Mouse (Mus musculus) heart, embryonic 15.5 days (tissue): ENCODE measurements around the gene Bik. TPM values are rescaled to one million over a fixed set of nuclear protein-coding genes. Genes with fewer than 3 reads are reported as not detected.
A peak's percentile ranks its signal among the peaks of the same experiment; 100 is the strongest.

Experiments
- ATAC-seq: fragments of 200-750 bp; cut with Nextera tagmentation; replicated peaks from 2 replicates; pipeline ENCODE4 v1.8.0; 2017; ENCODE audit warnings: low read depth, moderate TSS enrichment; ENCODE audit not compliant: insufficient number of reproducible peaks, insufficient read depth, low FRiP score
- H3K27ac ChIP-seq: fragments of 300-500 bp; sonication (generic); 2 replicates; pipeline ENCODE4 v1.5.1; 2015; ENCODE audit warnings: mild to moderate bottlenecking, inconsistent platforms
- H3K27me3 ChIP-seq: fragments of 300-500 bp; sonication (generic); 2 replicates; pipeline ENCODE4 v1.6.1; 2015; ENCODE audit warnings: inconsistent platforms
- H3K36me3 ChIP-seq: fragments of 300-500 bp; sonication (generic); 2 replicates; pipeline ENCODE4 v1.6.1; 2015; ENCODE audit warnings: mild to moderate bottlenecking, inconsistent platforms
- H3K4me1 ChIP-seq: fragments of 300-500 bp; sonication (generic); replicated peaks from 2 replicates; pipeline ENCODE4 v1.6.1; 2015; ENCODE audit warnings: inconsistent platforms
- H3K4me2 ChIP-seq: fragments of 300-500 bp; sonication (generic); 2 replicates; pipeline ENCODE4 v1.6.1; 2015; ENCODE audit warnings: inconsistent platforms, mild to moderate bottlenecking, moderate library complexity
- H3K4me3 ChIP-seq: fragments of 300-500 bp; sonication (generic); 2 replicates; pipeline ENCODE4 v1.5.1; 2015; ENCODE audit warnings: mild to moderate bottlenecking, inconsistent platforms
- H3K9ac ChIP-seq: fragments of 300-500 bp; sonication (generic); 2 replicates; pipeline ENCODE4 v1.6.1; 2015; ENCODE audit warnings: mild to moderate bottlenecking, inconsistent platforms
- H3K9me3 ChIP-seq: fragments of 300-500 bp; sonication (generic); replicated peaks from 2 replicates; pipeline ENCODE4 v1.6.1; 2016; ENCODE audit warnings: inconsistent platforms
- WGBS: fragments of 180-500 bp; shearing (Covaris S2); methylation state at CpG from one replicate; pipeline ENCODE4 v1.1.7; 2015; ENCODE audit warnings: mixed read lengths; 5-methylcytosine and 5-hydroxymethylcytosine counted together
- polyA plus RNA-seq: library from polyadenylated mRNA; unstranded; fragments of >200 nt; fragmentation: Nextera tagmentation; extraction: Ambion mirVana; gene quantifications from 2 replicates; pipeline ENCODE4 v1.2.1, GENCODE M21; 2015

Bik gene
- polyA plus RNA-seq, 1 experiment from 2014 or later = 24.5 TPM

DNA sequence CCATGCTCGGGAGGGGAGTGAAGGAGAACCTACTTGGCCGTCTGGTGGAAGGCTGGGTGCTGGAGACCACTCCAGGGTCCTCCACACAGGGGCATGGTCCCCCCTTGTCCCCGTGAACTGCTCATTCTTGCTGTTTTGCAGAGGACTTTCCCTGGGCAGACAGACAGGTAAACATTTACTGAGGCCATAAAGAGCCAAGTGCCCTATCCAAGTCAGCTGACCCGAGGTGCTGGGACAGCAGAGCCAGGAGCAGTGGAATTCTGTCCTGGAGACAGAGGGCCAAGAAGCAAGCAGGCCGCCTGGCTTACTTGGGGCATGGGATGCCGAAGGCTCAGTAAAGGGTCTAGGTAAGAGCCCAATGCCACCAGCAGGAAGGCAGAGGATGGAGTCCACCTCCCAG, 4.0 kb downstream of the Bik start:
- WGBS = 68% methylated on average over 6 of the region's 6 CpGs
- Histone ChIP-seq H3K4me3 (no peak overlapping the region), H3K27me3 (no peaks in the 10 kb centered on the region), H3K36me3 (no peaks in the 10 kb centered on the region), H3K9me3 (no peaks in the 10 kb centered on the region), H3K4me2 (no peak overlapping the region), H3K4me1 (peaks cover 64% of the 10 kb centered on the region), H3K27ac (peak overlapping the region; percentile 63), H3K9ac (no peak overlapping the region)
- ATAC-seq = no peak

DNA sequence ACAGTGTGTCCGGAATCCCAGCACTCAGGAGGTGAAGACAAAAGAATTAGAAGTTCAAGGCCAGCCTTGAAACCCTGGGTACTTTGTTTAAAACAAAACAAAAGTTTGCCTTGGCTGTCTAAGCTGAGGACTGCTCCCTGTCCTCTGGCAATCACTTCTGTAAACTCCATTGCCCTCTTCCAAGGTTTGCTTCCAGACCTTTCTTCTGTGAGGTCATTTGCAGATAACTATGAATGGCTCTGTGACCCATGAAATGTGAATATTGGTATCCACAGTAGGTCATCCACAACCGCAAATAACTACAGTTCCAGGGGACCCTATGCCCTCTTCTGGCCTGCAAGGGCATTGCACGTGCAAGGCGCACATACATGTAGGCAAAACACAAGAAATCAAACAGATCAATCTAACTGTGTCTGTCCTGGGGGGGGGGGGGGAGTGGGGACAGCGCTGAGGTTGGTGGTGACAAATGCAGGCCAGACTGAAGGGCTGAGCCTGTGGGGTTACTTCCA, 5.4 kb downstream of the Bik start:
- H3K36me3 ChIP-seq = no peaks in the 10 kb centered on the region
- H3K4me3 ChIP-seq = no peak overlapping the region
- H3K27ac ChIP-seq = no peak overlapping the region
- WGBS = 78% methylated on average over 5 of the region's 5 CpGs
- no peaks in the 10 kb centered on the region for H3K9me3 ChIP-seq
- no peaks in the 10 kb centered on the region for H3K27me3 ChIP-seq
- ATAC-seq = no peak
- H3K4me2 ChIP-seq = no peak overlapping the region
- no peak overlapping the region for H3K9ac ChIP-seq
- H3K4me1 ChIP-seq = peaks cover 65% of the 10 kb centered on the region

DNA sequence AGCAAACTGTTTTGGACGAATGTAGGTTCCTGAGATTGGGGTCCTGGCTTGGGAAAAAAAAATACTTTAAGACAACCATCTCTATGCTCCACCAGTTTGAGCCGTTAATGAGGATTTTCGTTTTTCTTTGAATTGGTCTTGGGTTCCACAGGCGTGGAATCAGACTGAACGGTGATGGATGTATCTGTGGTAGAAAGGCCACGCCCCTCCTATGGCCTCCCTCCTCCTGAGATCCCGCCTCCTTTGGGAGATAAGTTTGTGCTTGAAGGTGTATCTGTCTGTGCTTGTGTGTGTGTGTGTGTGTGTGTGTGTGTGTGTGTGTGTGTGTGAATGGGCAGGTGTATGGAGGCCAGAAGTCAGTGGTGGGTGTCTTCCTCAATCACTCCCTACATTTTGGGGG, 5.9 kb downstream of the Bik start:
- Histone ChIP-seq H3K9ac (no peak overlapping the region), H3K4me1 (peaks cover 62% of the 10 kb centered on the region), H3K27me3 (no peaks in the 10 kb centered on the region), H3K4me3 (no peak overlapping the region), H3K9me3 (no peaks in the 10 kb centered on the region), H3K4me2 (no peak overlapping the region), H3K36me3 (no peaks in the 10 kb centered on the region), H3K27ac (no peak overlapping the region)
- no peak for ATAC-seq
- 68% methylated on average over 7 of the region's 7 CpGs for WGBS

DNA sequence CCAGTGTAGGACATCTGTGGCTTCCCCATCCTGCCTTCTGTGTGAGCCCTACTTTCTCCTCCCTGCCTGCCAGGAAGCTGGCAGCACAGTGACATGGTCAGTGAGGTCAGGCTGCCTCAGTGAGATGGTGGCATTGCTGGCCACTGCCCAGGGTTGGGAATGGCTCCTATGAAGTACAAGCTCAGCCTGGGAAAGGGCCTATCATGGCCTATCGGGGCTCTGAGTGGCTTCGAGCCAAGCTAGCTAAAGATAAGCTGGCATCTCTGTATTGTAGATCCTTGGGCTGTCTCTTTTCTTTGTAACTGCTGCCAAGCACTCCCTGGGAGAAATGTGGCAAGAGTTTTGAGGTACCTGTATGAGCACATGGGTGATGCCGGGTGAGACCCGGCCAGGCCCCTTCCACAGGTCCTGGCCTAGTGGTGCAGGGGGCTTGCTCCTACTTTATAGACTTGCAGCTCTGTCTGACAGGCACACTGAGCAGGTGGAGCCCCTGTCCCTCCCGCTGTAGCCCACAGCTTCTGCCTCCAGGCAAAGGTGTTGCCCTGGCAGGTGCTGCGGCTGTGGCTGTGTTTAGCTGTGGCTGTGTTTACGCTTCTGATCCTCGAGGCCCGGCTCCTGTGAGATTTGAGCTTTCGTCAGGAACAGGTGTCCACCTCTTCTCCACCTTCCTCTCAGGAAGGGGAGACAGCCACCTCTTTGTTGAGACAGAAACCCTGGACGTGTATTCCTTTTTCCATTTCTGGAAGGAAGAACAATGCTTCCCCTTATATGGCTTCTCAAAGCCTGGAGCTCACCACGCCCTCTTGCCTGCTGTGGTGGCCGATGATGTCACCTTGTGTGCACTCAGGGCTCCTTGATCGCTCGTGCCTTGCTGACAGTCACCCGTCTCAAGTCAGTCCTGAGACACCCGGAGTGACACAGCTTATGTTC, 8.6 kb downstream of the Bik start:
- peak; percentile 40; the same call in 1 of the 2 replicates for ATAC-seq
- 32% methylated on average over 17 of the region's 17 CpGs for WGBS
- Histone ChIP-seq H3K27me3 (no peaks in the 10 kb centered on the region), H3K27ac (peak overlapping the region; percentile 83), H3K4me1 (peaks cover 51% of the 10 kb centered on the region), H3K36me3 (no peaks in the 10 kb centered on the region), H3K9ac (peak overlapping the region; percentile 19; the same call in 1 of the 2 replicates), H3K4me3 (no peak overlapping the region), H3K9me3 (no peaks in the 10 kb centered on the region), H3K4me2 (0 out of 2 replicates have a peak overlapping the region, but pooled peaks have one; percentile 1)

DNA sequence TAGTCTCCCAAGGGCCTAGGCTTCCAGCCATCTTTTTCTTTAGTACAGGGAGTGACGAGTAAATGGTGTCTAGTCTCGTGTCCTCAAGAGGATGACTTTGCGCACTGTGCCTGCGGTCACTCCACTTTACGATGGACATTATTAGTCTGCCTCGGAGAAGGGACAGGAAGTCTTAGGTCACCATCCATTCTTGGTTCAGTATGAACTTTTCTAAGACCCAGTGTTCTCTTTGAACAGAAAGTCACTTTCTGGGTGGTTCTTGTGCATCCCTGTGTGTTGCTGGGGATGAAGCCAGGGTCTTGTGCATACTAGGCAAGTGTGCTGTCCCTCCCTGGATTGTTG, 9.2 kb downstream of the Bik start:
- H3K9ac ChIP-seq = no peak overlapping the region
- WGBS = 60% methylated on average over 6 of the region's 6 CpGs

DNA sequence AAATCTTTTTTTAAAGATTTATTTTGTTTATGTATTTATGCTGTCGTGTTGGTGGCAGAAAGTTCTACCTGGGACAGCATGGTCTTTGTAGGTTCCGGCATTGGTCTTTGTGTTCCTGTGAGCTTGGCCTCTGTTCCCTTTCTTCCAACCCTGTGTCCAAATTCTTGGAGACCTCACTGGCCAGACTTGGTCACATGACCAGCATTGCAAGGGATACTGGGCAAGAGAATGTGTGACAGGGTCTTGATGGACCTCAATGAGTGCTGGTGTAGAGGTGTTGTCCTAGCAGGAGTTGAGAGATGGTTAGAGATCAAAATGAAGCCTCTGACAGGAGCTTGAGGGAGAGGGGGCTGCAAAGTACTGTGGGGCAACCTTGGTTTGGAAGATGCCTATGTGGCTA, 12.2 kb downstream of the Bik start:
- no peaks in the 10 kb centered on the region for H3K9me3 ChIP-seq
- H3K4me3 ChIP-seq = no peak overlapping the region
- H3K36me3 ChIP-seq = peaks cover 21% of the 10 kb centered on the region; the same call in 1 of the 2 replicates
- WGBS = 94% methylated on average over 2 of the region's 2 CpGs
- no peak for ATAC-seq
- H3K4me1 ChIP-seq = peaks cover 58% of the 10 kb centered on the region
- no peaks in the 10 kb centered on the region for H3K27me3 ChIP-seq
- no peak overlapping the region for H3K9ac ChIP-seq
- H3K27ac ChIP-seq = 0 out of 2 replicates have a peak overlapping the region, but pooled peaks have one; percentile 77
- H3K4me2 ChIP-seq = no peak overlapping the region

More for the DNA sequence above, 9.2 kb downstream of the Bik start:
- no peak overlapping the region for H3K4me3 ChIP-seq
- no peaks in the 10 kb centered on the region for H3K36me3 ChIP-seq
- peak overlapping the region; percentile 83 for H3K27ac ChIP-seq
- ATAC-seq = no peak
- 0 out of 2 replicates have a peak overlapping the region, but pooled peaks have one; percentile 1 for H3K4me2 ChIP-seq
- H3K9me3 ChIP-seq = no peaks in the 10 kb centered on the region
- no peaks in the 10 kb centered on the region for H3K27me3 ChIP-seq
- H3K4me1 ChIP-seq = peaks cover 51% of the 10 kb centered on the region

DNA sequence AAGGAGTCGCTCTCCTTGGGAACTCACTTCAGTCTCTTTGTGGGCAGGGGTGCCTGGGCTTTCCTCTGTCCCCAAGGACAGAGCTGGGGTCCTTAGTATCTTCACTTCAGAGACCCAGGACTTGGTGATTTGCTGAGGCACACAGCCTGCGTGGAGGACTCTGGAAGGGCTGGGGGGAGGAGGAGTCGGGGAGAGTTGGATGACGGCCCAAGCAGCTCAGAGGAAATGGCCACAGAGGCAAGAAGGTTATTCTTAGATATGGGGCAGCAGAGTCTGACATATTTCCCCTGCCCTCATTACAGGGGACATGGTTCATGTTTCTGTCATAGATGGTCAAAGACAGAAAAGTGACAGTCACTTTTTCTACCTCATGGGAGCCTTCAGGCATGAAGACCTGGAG, 13.2 kb downstream of the Bik start:
- Histone ChIP-seq H3K27me3 (no peaks in the 10 kb centered on the region), H3K36me3 (peaks cover 29% of the 10 kb centered on the region; the same call in 1 of the 2 replicates), H3K4me2 (peak overlapping the region; percentile 26), H3K4me1 (peaks cover 48% of the 10 kb centered on the region), H3K27ac (peak overlapping the region; percentile 77), H3K9me3 (no peaks in the 10 kb centered on the region), H3K9ac (peak overlapping the region; percentile 1; the same call in 1 of the 2 replicates), H3K4me3 (no peak overlapping the region)
- 21% methylated on average over 4 of the region's 4 CpGs for WGBS
- peak; percentile 57 for ATAC-seq

DNA sequence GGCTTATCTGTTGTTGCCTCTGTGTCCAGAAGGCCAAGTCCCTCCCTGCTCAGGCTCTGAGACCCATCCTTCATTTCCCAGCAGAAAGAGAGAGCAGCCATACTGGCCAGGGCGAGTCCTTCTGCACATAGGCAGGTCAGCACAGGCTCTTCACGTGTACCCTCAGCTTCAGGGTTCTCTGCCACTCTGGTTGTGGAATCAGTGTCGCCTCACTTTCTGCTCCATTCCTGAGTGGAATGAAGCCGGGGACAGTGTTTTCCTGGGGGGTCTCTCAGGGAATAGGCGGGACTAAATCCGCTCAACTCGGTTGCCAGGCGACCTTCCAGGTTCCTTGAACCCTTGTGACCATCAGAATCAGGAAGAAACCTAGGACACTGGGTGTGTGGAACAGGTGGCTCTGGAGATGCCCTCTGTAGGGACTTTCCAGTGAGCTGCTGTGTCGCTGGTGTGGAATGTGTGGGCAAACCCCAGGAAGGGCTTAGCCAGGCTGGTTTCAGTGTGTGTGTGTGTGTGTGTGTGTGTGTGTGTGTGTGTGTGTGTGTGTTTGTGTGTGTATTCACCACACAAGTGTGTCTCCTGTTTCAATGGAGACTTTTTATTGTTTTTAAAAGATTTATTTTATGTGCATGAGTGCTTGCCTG, 15.1 kb downstream of the Bik start:
- no peak overlapping the region for H3K4me2 ChIP-seq
- H3K4me3 ChIP-seq = no peak overlapping the region
- ATAC-seq = no peak
- no peaks in the 10 kb centered on the region for H3K27me3 ChIP-seq
- peaks cover 48% of the 10 kb centered on the region for H3K36me3 ChIP-seq
- no peak overlapping the region for H3K9ac ChIP-seq
- 75% methylated on average over 9 of the region's 9 CpGs for WGBS
- H3K27ac ChIP-seq = no peak overlapping the region
- peaks cover 32% of the 10 kb centered on the region for H3K4me1 ChIP-seq
- no peaks in the 10 kb centered on the region for H3K9me3 ChIP-seq

DNA sequence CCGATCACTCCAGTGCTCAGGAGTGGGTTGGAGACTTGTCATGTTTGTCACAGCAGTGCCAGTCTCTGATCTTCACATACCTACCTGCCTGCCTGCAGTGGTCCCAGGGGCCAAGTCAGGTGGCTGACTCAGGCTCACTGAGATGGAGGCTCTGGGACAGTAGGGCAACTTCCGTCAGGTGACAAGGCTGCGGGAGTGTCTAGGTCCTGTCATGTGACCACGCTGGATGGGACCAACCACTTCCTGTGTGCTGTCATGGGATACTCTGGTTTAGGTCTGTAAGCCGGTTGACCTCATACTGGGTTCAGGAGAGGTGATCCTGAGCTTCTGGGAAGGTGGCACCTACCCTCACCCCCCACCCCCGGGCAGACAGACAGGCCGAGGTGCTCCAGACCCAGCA, 19.4 kb downstream of the Bik start:
- no peak overlapping the region for H3K27ac ChIP-seq
- no peaks in the 10 kb centered on the region for H3K9me3 ChIP-seq
- no peak overlapping the region for H3K4me3 ChIP-seq
- peaks cover 9% of the 10 kb centered on the region for H3K4me1 ChIP-seq
- WGBS = 91% methylated on average over 7 of the region's 7 CpGs
- no peaks in the 10 kb centered on the region for H3K27me3 ChIP-seq
- no peak overlapping the region for H3K9ac ChIP-seq
- H3K36me3 ChIP-seq = peaks cover 90% of the 10 kb centered on the region
- no peak overlapping the region for H3K4me2 ChIP-seq
- ATAC-seq = no peak

DNA sequence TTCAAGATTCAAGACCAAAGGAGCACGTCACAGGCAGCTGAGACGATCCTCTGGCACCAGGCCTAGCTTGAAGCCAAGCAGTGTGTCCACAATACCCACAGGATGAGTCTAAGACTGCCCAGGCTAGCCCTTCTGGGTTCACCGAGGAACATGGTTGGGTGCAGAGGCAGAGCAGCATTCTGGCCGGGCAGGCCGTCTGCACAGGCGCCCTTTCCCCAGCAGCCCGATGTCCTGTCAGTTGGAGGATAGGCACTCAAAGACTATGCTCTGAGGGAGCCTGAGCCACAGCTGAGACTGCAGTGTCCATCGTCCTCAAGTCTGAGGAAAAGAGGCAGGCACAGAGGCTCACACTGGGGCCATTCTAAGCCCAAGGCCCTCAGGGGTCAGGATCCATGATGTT, 20.5 kb downstream of the Bik start:
- H3K36me3 ChIP-seq = peaks cover 82% of the 10 kb centered on the region
- no peak overlapping the region for H3K4me2 ChIP-seq
- 84% methylated on average over 8 of the region's 8 CpGs for WGBS
- no peak for ATAC-seq
- H3K27me3 ChIP-seq = no peaks in the 10 kb centered on the region
- no peak overlapping the region for H3K4me3 ChIP-seq
- no peaks in the 10 kb centered on the region for H3K9me3 ChIP-seq
- H3K9ac ChIP-seq = no peak overlapping the region
- no peak overlapping the region for H3K27ac ChIP-seq
- H3K4me1 ChIP-seq = no peaks in the 10 kb centered on the region

DNA sequence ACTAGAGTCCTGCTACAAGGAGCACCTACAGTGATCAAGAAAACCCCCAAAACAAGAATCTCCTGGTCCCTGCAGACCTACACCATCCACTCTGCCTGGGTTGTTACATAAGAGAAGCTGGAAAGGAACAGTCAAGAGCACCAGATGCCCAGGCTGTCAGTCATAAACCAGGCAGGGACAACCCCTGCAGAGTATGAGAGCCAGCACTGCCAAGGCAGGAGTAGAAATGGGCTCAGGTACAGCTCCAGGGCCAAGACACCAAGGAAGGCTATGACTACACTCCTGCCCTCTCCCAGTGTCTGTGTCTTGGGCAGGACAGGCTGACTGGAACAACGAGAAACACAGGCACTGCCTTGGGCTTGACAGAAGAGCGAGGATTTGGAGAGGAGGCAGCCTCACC, 23.5 kb downstream of the Bik start:
- Histone ChIP-seq H3K4me2 (no peak overlapping the region), H3K9ac (no peak overlapping the region), H3K36me3 (peaks cover 58% of the 10 kb centered on the region), H3K4me1 (peaks cover 8% of the 10 kb centered on the region), H3K27me3 (no peaks in the 10 kb centered on the region), H3K4me3 (no peak overlapping the region), H3K27ac (no peak overlapping the region), H3K9me3 (no peaks in the 10 kb centered on the region)
- ATAC-seq = no peak
- WGBS = 89% methylated on average over 2 of the region's 2 CpGs
